Mouse (Mus musculus) A20 (cell line): ENCODE measurements at regions not wholly inside any gene's neighbourhood (a gene's known extent, or its start where the extent isn't known, plus 50 kb on each side); places are given as distances from the start of the nearest gene placed in this dataset.
A peak's percentile ranks its signal among the peaks of the same experiment; 100 is the strongest.

Experiments used
- DNase-seq: peaks from one replicate; pipeline ENCODE4 v3.0.0-alpha.2; 2011; ENCODE audit warnings: low read depth, low spot score

DNA sequence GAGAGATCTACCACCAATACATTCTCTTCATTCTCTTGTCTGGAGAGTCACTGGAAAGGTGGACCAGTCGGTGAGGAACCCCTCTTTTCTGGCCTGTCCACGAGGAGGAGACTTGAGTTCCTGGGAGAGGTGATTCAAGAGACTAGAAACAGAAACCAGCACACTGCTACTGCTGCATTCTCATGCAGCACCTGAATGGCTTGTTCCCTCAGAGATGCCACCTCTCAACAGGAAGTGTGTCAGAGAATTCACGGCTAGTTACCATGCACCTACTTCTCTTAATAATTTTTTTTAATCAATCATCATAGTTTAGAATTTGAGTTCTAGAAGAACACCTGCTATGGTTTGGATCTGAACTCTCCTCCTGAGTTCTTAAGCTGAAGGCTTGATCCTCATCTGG lies 52.0 kb upstream of the Dynlrb2 start:
- peak; percentile 35 for DNase-seq

DNA sequence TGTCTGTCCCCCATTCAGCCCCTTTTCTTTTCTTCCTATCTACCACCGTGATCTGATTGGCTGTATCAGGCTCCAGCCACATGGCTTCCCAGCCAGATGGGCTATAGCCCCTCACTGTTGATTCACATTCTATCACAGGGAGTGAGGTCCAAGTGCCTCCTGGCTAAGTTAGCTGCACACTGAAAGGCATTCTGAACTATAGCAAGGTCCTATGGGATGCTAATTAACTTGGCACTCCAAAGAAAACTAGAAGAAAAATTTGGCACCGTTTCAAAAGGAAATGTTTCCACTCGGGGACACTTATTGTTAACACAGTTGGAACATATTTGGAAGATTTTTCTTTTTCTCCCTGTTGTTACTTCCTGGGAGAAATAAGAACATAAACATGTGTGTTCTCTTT lies 53.4 kb upstream of the Dynlrb2 start:
- no peak for DNase-seq

DNA sequence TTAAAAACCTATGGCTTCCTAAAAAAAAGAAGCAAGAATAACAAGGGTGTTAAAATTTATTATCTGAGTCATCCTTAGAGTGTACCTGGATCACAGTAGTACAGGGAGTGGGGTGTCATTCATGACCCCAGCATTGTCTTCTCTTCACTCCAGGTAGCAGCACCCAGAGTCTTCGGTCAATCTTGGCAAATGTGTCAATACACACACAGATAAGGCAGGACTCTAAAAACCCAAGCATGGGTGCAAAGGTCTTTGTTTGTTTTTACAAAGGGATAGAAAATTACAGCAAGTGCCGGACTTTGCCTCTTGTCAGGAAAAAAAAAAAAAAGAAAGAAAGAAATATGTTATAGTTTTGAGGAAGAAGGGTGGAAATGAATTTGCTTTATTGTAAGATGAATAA lies 57.3 kb upstream of the Dynlrb2 start:
- no peak for DNase-seq

DNA sequence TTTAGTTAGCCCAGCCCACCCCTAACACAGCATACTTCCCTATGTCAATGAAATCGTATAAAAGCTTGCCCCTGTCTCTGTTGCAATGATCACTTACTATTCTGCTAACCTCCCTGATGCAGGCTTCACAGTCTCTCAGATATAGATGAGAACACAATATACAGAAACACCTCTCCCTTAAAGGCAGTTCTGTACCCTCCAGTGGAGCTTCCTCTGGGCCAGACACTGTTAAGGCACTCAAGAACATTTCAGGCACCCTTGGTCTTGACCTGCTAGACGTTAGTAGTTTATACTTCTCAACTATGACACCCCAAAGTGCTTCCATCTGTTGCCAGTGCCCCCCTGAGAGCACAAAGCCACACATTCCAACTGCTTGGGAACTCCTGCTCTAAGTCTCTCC lies 61.9 kb upstream of the Dynlrb2 start:
- no peak for DNase-seq

DNA sequence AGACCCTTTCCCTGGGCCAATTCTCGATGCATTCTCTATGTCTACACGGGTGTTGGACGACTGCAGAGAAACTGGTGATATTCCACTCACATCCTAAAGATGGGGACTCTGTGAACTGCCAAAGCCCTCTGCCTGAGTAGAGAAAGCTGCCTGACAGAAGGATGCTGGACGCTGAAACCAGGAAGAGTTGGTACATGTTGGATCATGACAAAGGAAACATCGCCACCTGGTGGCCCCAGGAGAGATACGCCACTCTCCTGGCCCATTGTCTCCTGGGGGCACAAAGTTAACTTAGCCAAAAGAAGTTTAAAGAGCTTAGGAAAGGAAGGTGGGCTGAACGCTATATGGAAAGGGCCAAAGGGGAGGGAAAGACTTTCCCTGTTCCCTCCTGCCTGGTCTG lies 65.9 kb upstream of the Dynlrb2 start:
- DNase-seq = peak; percentile 57

DNA sequence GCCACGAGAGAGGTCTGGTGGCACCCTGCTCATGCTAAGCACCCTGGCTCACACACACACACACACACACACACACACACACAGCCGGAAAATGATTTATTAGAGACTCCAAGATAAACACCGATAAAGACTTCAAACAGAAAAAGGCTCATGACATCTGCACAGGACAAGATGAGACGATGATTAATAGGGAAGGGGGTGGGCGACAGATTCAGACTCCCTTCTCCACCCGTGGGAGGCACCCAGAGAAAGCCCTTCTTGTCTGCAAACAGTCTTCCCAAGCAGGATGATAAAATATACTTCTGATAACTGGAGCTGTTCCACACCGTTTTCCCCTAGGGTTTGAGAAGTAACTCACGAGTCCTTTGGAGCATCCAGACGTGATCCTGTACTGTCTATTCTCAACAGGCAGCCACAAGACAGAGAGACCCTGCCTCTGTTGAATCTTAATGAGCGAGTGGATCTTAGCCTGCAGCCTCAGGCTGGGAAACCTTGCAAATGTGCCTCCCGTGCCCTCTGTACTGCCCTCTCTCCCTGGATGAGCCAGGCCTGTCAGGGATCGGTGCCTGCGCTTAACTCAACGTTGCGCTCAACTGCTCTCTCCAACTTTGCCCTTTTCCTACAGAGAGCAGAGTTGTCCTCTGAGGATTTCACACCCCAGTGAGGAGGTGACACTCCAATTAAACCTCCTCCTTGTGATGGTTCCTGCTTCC lies 69.3 kb upstream of the Dynlrb2 start:
- DNase-seq = no peak

DNA sequence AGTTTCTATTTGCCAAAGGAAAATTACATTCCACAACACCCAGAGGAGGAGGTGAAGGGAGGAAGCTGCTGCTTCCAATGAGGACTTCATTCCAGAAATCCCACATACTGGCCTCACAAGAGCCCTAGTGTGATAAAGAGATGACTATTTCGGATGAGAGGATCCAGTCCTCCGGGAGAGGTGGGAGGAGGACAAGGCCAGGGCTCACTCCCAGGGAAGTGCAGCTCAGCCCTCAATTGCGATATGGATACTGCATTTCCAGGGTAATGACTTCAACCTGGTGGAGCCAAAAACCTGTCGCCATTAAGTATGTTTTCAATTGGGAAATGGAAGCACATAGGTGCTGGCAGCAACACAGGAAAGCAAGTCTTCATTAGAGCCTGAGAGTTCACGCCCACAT lies 74.7 kb upstream of the Dynlrb2 start:
- no peak for DNase-seq

DNA sequence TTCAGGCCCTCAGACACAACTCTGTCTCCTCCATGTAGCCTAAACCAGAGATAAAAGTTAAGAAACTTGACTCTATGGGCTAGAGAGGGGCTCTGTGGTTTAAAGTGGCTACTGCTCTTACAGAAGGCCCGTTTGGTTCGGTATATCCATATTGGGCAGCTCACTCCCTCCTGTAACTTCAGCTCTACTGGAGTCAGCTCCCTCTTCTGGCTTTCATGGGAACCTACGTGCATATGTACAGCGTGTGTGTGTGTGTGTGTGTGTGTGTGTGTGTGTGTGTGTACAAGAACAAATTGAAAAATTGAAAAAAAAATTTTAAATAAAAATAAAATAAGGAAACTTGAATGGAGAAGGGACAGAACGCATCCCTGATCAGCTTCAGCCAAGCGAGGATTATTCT lies 75.1 kb upstream of the Dynlrb2 start:
- no peak for DNase-seq

DNA sequence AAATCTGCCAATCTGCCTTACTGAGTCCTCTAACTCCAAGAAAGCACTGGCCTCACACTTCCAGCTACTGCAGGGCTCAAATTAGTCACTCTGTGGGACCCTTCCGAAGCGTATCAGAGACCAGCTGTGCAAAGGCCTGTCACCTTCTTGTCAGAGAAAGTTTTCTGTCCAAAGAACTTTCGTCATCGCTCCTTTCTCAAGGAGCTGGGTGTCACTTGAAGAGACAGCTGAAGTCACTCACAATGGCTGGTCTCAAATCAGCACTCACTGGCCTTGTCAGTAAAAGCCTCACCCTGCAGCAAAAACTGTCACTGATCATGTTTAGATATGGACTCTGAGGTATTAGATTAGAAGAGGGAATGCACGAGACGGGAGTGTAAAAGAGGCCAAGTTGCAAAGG lies 81.9 kb upstream of the Dynlrb2 start:
- DNase-seq = no peak

DNA sequence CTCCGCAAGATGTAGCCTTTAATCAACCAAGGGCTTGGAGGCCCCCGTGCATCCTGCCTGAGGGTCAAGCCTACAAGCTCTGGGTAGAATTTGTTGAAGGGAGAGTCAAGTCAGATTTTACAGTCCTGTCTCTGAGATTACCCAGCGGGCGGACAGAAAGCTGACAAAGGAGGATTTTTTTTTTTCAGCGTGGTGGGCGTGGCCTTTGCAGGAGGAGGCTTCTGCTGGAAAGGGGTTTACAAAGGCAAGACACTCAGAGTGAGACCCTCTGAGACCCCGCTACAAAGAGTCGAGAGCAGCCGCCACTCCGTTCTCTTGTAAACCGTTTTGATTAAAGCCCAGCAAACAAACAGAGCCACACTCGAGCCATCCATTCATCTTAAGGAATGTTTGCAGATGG lies 92.1 kb upstream of the Dynlrb2 start:
- DNase-seq = no peak

- DNase-seq = no peak
Measured at GRCm38 (mm10) chr8:116410041-116410440, 94.7 kb upstream of the Dynlrb2 start.

DNA sequence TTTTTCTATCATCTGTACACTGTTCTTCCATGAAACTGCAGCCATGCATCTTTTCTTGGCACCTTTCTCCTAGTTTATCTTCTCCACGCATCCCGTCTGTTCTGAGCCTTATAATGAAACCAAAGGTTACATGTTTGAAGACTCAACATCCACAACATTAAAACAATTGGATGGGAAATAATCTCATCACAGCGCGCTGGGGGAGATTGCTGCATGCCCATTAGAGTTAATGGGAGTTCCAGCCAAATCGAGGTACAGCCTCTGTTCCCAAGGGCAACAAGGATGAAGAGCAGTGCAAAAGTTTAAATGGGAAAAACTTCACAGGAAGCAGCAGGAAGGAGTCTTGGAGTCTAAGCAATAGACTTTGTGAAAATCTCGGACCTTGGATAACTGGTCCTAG lies 95.8 kb upstream of the Dynlrb2 start:
- no peak for DNase-seq

DNA sequence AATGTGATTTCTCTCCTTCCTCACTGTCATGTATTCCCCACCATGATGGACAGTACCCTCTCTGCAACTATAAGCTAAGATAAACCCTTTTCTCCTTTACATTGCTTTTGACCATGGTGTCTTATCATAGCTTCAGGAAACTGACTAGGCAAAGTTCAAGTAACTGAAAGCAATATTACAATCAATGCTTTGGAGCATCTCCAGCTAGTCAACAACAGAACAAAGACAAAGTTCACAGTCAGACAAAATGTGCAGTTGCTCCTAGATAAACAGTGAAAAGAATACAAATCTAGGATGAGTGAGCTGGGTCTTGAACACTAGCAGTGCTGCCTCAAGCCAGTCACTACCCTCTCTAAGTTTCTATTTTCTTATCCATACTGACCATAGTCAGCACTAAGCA lies 100.2 kb upstream of the Dynlrb2 start:
- no peak for DNase-seq

- no peak for DNase-seq
Measured at GRCm38 (mm10) chr8:116403366-116403765, 101.4 kb upstream of the Dynlrb2 start.

GRCm38 (mm10) chr8:116399452-116399851 lies 105.3 kb upstream of the Dynlrb2 start:
- DNase-seq = no peak

DNA sequence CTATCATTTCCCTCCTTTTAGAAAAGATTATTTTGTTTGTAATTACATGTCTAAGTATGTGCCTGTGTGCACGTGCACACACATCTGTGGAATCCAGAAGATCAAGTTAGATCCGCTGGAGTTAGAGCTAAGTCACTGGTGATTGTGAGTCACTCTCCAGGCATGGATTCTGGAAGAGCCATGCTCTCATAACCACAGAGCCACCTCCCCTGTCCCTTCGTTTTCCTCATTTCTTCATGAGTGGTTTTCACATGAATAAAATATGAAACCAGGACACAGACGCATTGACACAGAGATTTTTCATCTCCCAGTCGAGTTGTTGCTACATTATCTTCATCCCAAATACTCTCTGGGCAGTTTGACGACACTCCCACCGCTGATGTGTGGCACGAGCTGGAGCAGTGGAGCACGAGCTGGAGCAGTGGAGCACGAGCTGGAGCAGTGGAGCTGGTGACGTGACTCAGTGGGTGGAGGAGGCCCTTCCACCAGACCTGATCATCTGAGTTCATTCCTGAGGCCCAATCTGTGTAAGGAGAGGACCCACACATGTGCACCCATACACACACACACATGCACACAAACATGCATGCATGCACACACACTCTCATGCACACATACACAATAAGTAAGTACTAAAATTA lies 106.1 kb upstream of the Dynlrb2 start:
- DNase-seq = no peak

DNA sequence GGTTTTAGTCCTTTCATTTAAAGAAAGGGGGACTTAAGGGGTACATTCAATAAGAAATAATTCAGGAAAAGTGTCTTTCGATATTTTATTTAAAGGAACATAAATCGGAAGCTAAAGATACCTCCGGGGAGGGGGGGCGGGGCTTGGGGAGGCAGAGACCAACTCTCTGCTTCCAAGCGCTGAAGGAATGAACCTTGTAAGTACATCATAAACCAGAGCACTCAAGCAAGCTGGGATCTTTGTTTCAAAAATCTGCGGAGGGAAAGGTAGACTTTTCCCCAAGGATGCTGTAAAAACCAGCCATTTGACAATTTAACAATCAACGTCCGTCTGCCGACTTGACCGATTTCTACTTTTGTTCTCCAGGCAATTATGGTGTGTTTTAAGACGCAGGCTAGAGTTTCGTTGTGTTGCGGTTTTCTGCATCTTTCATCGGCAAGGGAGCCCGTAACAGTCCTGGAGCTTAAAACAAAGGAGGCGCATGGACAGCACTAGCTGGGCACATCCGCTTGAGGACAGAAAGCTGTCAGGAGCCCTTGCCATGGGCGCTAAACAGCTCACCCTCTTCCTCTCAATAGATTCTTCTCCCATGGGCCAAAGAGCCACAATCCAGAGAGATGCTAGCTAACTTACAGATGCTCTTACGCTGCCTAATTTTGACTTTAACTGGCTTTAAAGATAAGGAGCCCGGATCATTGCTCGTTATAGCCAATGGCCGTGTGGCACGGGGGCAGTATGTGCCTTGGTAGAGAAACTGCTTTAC lies 119.4 kb upstream of the Dynlrb2 start:
- DNase-seq = no peak

DNA sequence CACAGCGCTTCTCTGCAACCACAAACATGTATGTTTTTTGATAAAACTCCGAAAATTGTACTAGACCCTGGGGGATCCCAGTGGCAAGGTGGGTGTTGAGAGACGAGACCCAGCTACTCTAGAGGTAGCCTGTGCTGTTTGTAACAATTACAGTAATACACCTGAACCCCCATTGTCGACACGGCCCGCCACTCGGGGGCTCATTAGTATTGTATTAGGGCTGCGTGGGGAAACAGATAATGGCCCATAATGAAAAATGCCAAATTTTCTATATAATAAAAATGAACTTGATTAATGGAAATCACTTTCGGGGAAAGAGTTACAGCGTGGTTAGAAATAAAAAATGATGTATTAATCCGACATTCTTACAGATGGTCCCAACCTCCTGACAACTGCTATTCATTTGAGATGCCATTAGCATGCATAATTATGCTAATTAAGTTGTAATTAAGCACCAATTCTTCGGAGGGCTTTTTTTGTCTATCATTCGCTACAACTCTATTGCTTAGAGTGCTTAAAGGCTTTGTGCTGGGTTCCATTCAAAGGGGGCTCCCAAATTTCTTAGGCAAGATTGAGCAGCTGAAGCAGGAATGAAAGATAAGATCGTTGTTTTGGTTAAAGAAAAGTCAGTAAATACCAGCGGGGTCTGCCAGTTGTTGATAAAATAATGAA lies 120.2 kb upstream of the Dynlrb2 start:
- no peak for DNase-seq

- DNase-seq = no peak
Measured at GRCm38 (mm10) chr8:116383495-116384417, 121.0 kb upstream of the Dynlrb2 start.

- no peak for DNase-seq
Measured at GRCm38 (mm10) chr8:116383036-116383435, 121.7 kb upstream of the Dynlrb2 start.

DNA sequence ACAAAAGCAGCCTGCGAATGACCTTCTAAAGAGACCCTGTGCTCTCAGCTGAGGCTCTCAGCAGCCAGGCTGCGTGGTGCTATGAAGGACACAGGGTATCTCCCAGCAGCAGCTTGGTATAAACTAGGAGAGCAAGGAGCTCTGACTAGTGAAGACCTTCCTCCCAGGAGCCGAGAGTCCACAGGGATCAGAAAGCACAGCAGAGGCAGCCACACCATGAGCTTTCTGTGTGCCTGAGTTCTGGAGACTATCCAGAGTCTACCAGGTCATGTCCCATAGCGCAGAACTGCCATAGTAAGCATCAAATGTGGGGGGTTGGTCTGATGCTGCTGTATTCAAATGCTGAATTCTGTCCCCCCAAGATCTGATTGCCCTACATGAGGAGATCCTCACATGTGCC lies 124.2 kb upstream of the Dynlrb2 start:
- no peak for DNase-seq
